Mouse (Mus musculus) G1E (cell line): ENCODE results near the gene Cadm4.

Source experiments
- CTCF ChIP-seq: IDR thresholded peaks from 2 replicates; pipeline ENCODE4 v1.5.1; 2012; ENCODE audit warnings: low read depth, low read length, inconsistent platforms, mixed read lengths
- GATA1 ChIP-seq: IDR thresholded peaks from 2 replicates; pipeline ENCODE4 v1.6.1; 2012; ENCODE audit warnings: borderline replicate concordance, low read length, inconsistent platforms, mixed read lengths
- GATA2 ChIP-seq: IDR thresholded peaks from 2 replicates; pipeline ENCODE4 v1.6.1; 2012; ENCODE audit warnings: low read depth, low read length, inconsistent platforms, borderline replicate concordance

DNA sequence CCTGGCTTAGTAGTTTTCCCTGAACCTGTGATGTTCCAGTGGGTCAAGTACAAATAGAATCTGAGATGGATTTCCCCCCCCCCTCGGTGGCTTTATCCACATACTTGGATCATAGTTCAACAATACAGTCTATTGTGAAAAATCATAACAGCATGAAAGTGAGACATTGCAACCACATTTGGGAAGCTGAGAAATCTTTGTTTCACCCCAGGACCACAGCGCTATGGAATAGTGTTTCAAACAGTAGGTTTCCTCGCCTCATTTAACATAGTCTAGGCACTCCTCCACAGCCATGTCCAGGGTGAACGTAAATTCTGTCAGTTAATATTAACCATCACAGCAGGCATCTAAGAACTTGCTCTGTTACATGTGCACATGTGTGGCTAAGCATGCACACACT, 55.3 kb downstream of the Cadm4 start:
- TF ChIP-seq CTCF (no peak), GATA2 (no peak), GATA1 (no peak)
